In the genomic region with DNA sequence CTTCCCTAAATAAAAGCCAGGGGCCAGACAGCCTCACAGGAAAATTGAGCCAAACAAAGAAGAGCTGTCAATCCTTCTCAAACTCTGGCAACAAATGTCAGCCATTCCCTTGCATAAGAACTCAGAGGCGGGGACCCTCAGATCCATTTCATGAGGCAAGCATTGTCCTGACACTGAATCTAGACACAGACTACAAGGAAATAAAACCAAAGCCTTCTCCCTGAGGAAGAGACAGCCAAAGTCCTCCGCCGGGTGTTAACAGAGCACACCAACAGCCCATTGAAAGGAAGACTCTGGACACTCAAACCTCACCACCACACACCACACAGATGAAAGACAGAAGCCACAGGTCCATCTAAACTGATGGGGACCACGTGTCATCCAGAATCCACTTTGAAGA, we compare ENCODE assay signal across 25 mouse cellular contexts. TPM values are rescaled to one million over a fixed set of nuclear protein-coding genes. Genes with fewer than 3 reads are reported as not detected.
"Had no signal": no experiment of that assay in that cellular context is flagged by ENCODE, and none has a peak within 500 bp of the region (broad histone marks: within the 10 kb centered on the region; RNA-seq: fewer than 3 reads in every experiment).

No protein-coding gene starts in this region.

- H3K4me3 ChIP-seq: heart, embryonic 10.5 days; heart, embryonic 12.5 days; hindbrain, embryonic 13.5 days; hindbrain, embryonic 15.5 days; kidney, embryonic 15.5 days; limb, embryonic 13.5 days; limb, embryonic 15.5 days; liver, embryonic 12.5 days had no signal

- H3K9me3 ChIP-seq: heart, embryonic 10.5 days; heart, embryonic 12.5 days; hindbrain, embryonic 13.5 days; hindbrain, embryonic 15.5 days; kidney, embryonic 15.5 days; limb, embryonic 13.5 days; limb, embryonic 15.5 days had no signal

- H3K4me1 ChIP-seq: heart, embryonic 10.5 days; heart, embryonic 12.5 days; hindbrain, embryonic 13.5 days; hindbrain, embryonic 15.5 days; kidney, embryonic 15.5 days; limb, embryonic 13.5 days; limb, embryonic 15.5 days; liver, embryonic 12.5 days had no signal

- H3K4me2 ChIP-seq: heart, embryonic 12.5 days; hindbrain, embryonic 13.5 days; hindbrain, embryonic 15.5 days; kidney, embryonic 15.5 days; limb, embryonic 13.5 days; limb, embryonic 15.5 days; liver, embryonic 12.5 days had no signal

- H3K9ac ChIP-seq: heart, embryonic 12.5 days; hindbrain, embryonic 13.5 days; hindbrain, embryonic 15.5 days; kidney, embryonic 15.5 days; limb, embryonic 13.5 days; limb, embryonic 15.5 days; liver, embryonic 12.5 days had no signal

- ATAC-seq: hindbrain, postnatal 0 days; intestine, embryonic 16.5 days; liver, embryonic 12.5 days had no signal

- DNase-seq: gastrocnemius, postnatal 14 days; gastrocnemius, postnatal 36 days; heart, adult 18-20 months; heart, postnatal 10 days; kidney, adult 11 months; kidney, adult 2 months; kidney, adult 9 months; kidney, postnatal 14 days; kidney, postnatal 36 days; layer of hippocampus, adult 9-11 months; layer of hippocampus, postnatal 36 days; left cerebral cortex, postnatal 4 days had no signal

- H3K27me3 ChIP-seq: heart, embryonic 12.5 days; hindbrain, embryonic 13.5 days; hindbrain, embryonic 15.5 days; kidney, embryonic 15.5 days; limb, embryonic 13.5 days; limb, embryonic 15.5 days; liver, embryonic 12.5 days had no signal

- H3K36me3 ChIP-seq: heart, embryonic 10.5 days; heart, embryonic 12.5 days; hindbrain, embryonic 13.5 days; hindbrain, embryonic 15.5 days; kidney, embryonic 15.5 days; limb, embryonic 13.5 days; limb, embryonic 15.5 days; liver, embryonic 12.5 days had no signal

- H3K27ac ChIP-seq: heart, embryonic 10.5 days; hindbrain, embryonic 13.5 days; hindbrain, embryonic 15.5 days; hindbrain, postnatal 0 days; kidney, embryonic 15.5 days; kidney, postnatal 0 days; limb, embryonic 13.5 days; limb, embryonic 15.5 days; liver, embryonic 12.5 days had no signal

RNA-seq across cellular contexts. Expression of a gene that starts 57.8 kb away (rescaled TPM):
- polyA plus RNA-seq: large intestine, adult 2 months; liver, adult 2 months had no signal
